Mouse (Mus musculus) thymus, postnatal 0 days (tissue): Measurements from ENCODE around the gene Krt78. TPM values are rescaled to one million over a fixed set of nuclear protein-coding genes. Genes with fewer than 3 reads are reported as not detected.

Experiments
- polyA plus RNA-seq: library from polyadenylated mRNA; unstranded; fragments of >200 nt; fragmentation: Nextera tagmentation; extraction: Ambion mirVana; gene quantifications from 2 replicates; pipeline ENCODE4 v1.2.1, GENCODE M21; 2015

Gene Krt78
- polyA plus RNA-seq, 1 experiment from 2014 or later: 0.43 TPM

Other genes with a start within 250 kb of the Krt78 start
- gene Krt5, start 241.4 kb downstream of the Krt78 start, polyA plus RNA-seq: 110 and 117 TPM in 2 replicates
- 1.5 and 1.7 TPM in 2 replicates for gene Krt71, start 211.2 kb downstream of the Krt78 start, polyA plus RNA-seq
- gene Krt72, start 167.8 kb downstream of the Krt78 start, polyA plus RNA-seq: 0.50 and 0.61 TPM in 2 replicates
- gene Krt73, start 151.9 kb downstream of the Krt78 start, polyA plus RNA-seq: 0.42 and 0.60 TPM in 2 replicates
- gene Krt2, start 136.1 kb downstream of the Krt78 start, polyA plus RNA-seq: 0.12 and 0.21 TPM in 2 replicates
- 0.45 and 0.65 TPM in 2 replicates for gene Krt1, start 103.5 kb downstream of the Krt78 start, polyA plus RNA-seq
- 0.63 and 0.78 TPM in 2 replicates for gene Krt77, start 84.6 kb downstream of the Krt78 start, polyA plus RNA-seq
- gene Krt76, start 61.4 kb downstream of the Krt78 start, polyA plus RNA-seq: 0.51 and 0.74 TPM in 2 replicates
- gene Krt4, start 29.6 kb downstream of the Krt78 start, polyA plus RNA-seq: 1.2 and 43.4 TPM in 2 replicates
- 0.71 and 0.74 TPM in 2 replicates for gene Krt79, start 14.0 kb downstream of the Krt78 start, polyA plus RNA-seq
- gene Krt8, start 50.2 kb upstream of the Krt78 start, polyA plus RNA-seq: 1,106 and 1,123 TPM in 2 replicates
- gene Krt18, start 73.9 kb upstream of the Krt78 start, polyA plus RNA-seq: 1,281 and 1,324 TPM in 2 replicates
- gene Eif4b, start 119.5 kb upstream of the Krt78 start, polyA plus RNA-seq: 93.3 and 103 TPM in 2 replicates
- gene Tns2, start 146.1 kb upstream of the Krt78 start, polyA plus RNA-seq: 4.4 and 5.2 TPM in 2 replicates
- gene Spryd3, start 181.9 kb upstream of the Krt78 start, polyA plus RNA-seq: 19.1 and 19.9 TPM in 2 replicates
- gene Igfbp6, start 190.1 kb upstream of the Krt78 start, polyA plus RNA-seq: 6.8 and 7.5 TPM in 2 replicates
- gene Soat2, start 196.2 kb upstream of the Krt78 start, polyA plus RNA-seq: 1.0 and 1.1 TPM in 2 replicates
- gene Zfp740, start 249.0 kb upstream of the Krt78 start, polyA plus RNA-seq: 48.8 and 64.9 TPM in 2 replicates